Mouse (Mus musculus): Measurements from ENCODE around the gene Abcb11.
A peak's percentile ranks its signal among the peaks of the same experiment; 100 is the strongest.
"Not testable (repeated sequence)": the region's sequence is repeated elsewhere in the genome, so short reads cannot be mapped to it uniquely, and the experiment has no call there.

The Abcb11 gene

GRCm38 (mm10) chr2:69342496-69343221 is at the start of gene Abcb11:
Gene Abcb11, minus strand, starts transcription at chr2:69342616.
- DNase-seq (ENCODE audit: low read depth) = no peak

GRCm38 (mm10) chr2:69386118-69386871 is 43.9 kb upstream of the Abcb11 start:
- no peak for DNase-seq (ENCODE audit: low read depth)

GRCm38 (mm10) chr2:69382838-69383237 is 40.4 kb upstream of the Abcb11 start:
- no peak for DNase-seq (ENCODE audit: low read depth)

- peak; percentile 15 for DNase-seq (ENCODE audit: low read depth)
These were observed 39.3 kb upstream of the Abcb11 start for GRCm38 (mm10) chr2:69381740-69382139.

- peak; percentile 69 for DNase-seq (ENCODE audit: low read depth)
These were observed 37.9 kb upstream of the Abcb11 start, which contains the start of gene Dhrs9 for GRCm38 (mm10) chr2:69380281-69380680. Gene Dhrs9, plus strand, starts transcription at chr2:69380445.

GRCm38 (mm10) chr2:69379801-69380200 is 37.4 kb upstream of the Abcb11 start:
- DNase-seq (ENCODE audit: low read depth) = no peak

GRCm38 (mm10) chr2:69376780-69377179 is 34.4 kb upstream of the Abcb11 start:
- DNase-seq (ENCODE audit: low read depth) = no peak

- no peak for DNase-seq (ENCODE audit: low read depth)
These were observed 22.9 kb upstream of the Abcb11 start for GRCm38 (mm10) chr2:69365275-69365674.

GRCm38 (mm10) chr2:69364831-69365230 is 22.4 kb upstream of the Abcb11 start:
- no peak for DNase-seq (ENCODE audit: low read depth)

GRCm38 (mm10) chr2:69355402-69355801 is 13.0 kb upstream of the Abcb11 start:
- DNase-seq (ENCODE audit: low read depth) = not testable (repeated sequence)

GRCm38 (mm10) chr2:69341506-69341905 is 910 bp downstream of the Abcb11 start:
- no peak for DNase-seq (ENCODE audit: low read depth)

GRCm38 (mm10) chr2:69331523-69331922 is 10.9 kb downstream of the Abcb11 start:
- not testable (repeated sequence) for DNase-seq (ENCODE audit: low read depth)

- DNase-seq (ENCODE audit: low read depth) = no peak
These were observed 13.8 kb downstream of the Abcb11 start for GRCm38 (mm10) chr2:69328509-69329163.

GRCm38 (mm10) chr2:69324881-69325660 is 17.3 kb downstream of the Abcb11 start:
- no peak for DNase-seq (ENCODE audit: low read depth)

- no peak for DNase-seq (ENCODE audit: low read depth)
These were observed 19.4 kb downstream of the Abcb11 start for GRCm38 (mm10) chr2:69323018-69323417.

GRCm38 (mm10) chr2:69321457-69321856 is 21.0 kb downstream of the Abcb11 start:
- no peak for DNase-seq (ENCODE audit: low read depth)

- DNase-seq (ENCODE audit: low read depth) = no peak
These were observed 31.1 kb downstream of the Abcb11 start for GRCm38 (mm10) chr2:69311337-69311736.

GRCm38 (mm10) chr2:69308136-69308535 is 34.3 kb downstream of the Abcb11 start:
- DNase-seq (ENCODE audit: low read depth) = no peak

GRCm38 (mm10) chr2:69300568-69300967 is 41.8 kb downstream of the Abcb11 start:
- not testable (repeated sequence) for DNase-seq (ENCODE audit: low read depth)

- DNase-seq (ENCODE audit: low read depth) = no peak
These were observed 47.9 kb downstream of the Abcb11 start for GRCm38 (mm10) chr2:69294508-69294907.

- no peak for DNase-seq (ENCODE audit: low read depth)
These were observed 53.4 kb downstream of the Abcb11 start for GRCm38 (mm10) chr2:69288989-69289388.

GRCm38 (mm10) chr2:69275875-69276274 is 66.5 kb downstream of the Abcb11 start:
- DNase-seq (ENCODE audit: low read depth) = peak; percentile 3

Measured in induced T-regulatory cell, adult 2 months (primary cell).